Mouse (Mus musculus): ENCODE data around the gene Csrnp2.

Gene Csrnp2

GRCm38 (mm10) chr15:100478351-100478750 lies 16.9 kb downstream of the Csrnp2 start:
- in situ Hi-C loops (cut with MseI, MboI), result no loop called here

GRCm38 (mm10) chr15:100473926-100474503 lies 21.3 kb downstream of the Csrnp2 start:
- in situ Hi-C loops (cut with MseI, MboI), result no loop called here

- in situ Hi-C loops (cut with MseI, MboI), result no loop called here
Measured at GRCm38 (mm10) chr15:100470037-100470436, 25.3 kb downstream of the Csrnp2 start.

- in situ Hi-C loops (cut with MseI, MboI), result no loop called here
Measured at GRCm38 (mm10) chr15:100469189-100469545, 26.1 kb downstream of the Csrnp2 start.

- in situ Hi-C loops (cut with MseI, MboI), result no loop called here
Measured at GRCm38 (mm10) chr15:100468295-100469188, 26.7 kb downstream of the Csrnp2 start, which contains the start of gene Letmd1. Letmd1 (plus strand) TSS chr15:100469023.

- in situ Hi-C loops (cut with MseI, MboI), result no loop called here
Measured at GRCm38 (mm10) chr15:100467738-100468137, 27.6 kb downstream of the Csrnp2 start.

GRCm38 (mm10) chr15:100465432-100465831 lies 29.9 kb downstream of the Csrnp2 start:
- in situ Hi-C loops (cut with MseI, MboI), result no loop called here

GRCm38 (mm10) chr15:100463712-100464111 lies 31.6 kb downstream of the Csrnp2 start:
- in situ Hi-C loops (cut with MseI, MboI), result no loop called here

GRCm38 (mm10) chr15:100462086-100462485 lies 33.2 kb downstream of the Csrnp2 start:
- in situ Hi-C loops (cut with MseI, MboI), result no loop called here

GRCm38 (mm10) chr15:100461646-100462045 lies 33.6 kb downstream of the Csrnp2 start:
- in situ Hi-C loops (cut with MseI, MboI), result no loop called here

GRCm38 (mm10) chr15:100460942-100461341 lies 34.3 kb downstream of the Csrnp2 start:
- in situ Hi-C loops (cut with MseI, MboI), result no loop called here

- in situ Hi-C loops (cut with MseI, MboI), result no loop called here
Measured at GRCm38 (mm10) chr15:100458055-100458454, 37.2 kb downstream of the Csrnp2 start.

GRCm38 (mm10) chr15:100457340-100457739 lies 37.9 kb downstream of the Csrnp2 start:
- in situ Hi-C loops (cut with MseI, MboI), result no loop called here

GRCm38 (mm10) chr15:100456356-100456991 lies 38.8 kb downstream of the Csrnp2 start:
- in situ Hi-C loops (cut with MseI, MboI), result no loop called here

GRCm38 (mm10) chr15:100452486-100452885 lies 42.8 kb downstream of the Csrnp2 start:
- in situ Hi-C loops (cut with MseI, MboI), result no loop called here

- in situ Hi-C loops (cut with MseI, MboI), result no loop called here
Measured at GRCm38 (mm10) chr15:100451245-100451644, 44.0 kb downstream of the Csrnp2 start.

- in situ Hi-C loops (cut with MseI, MboI), result no loop called here
Measured at GRCm38 (mm10) chr15:100449495-100449894, 45.8 kb downstream of the Csrnp2 start.

- in situ Hi-C loops (cut with MseI, MboI), result no loop called here
Measured at GRCm38 (mm10) chr15:100448572-100448971, 46.7 kb downstream of the Csrnp2 start.

GRCm38 (mm10) chr15:100446887-100447286 lies 48.4 kb downstream of the Csrnp2 start:
- in situ Hi-C loops (cut with MseI, MboI), result no loop called here

- in situ Hi-C loops (cut with MseI, MboI), result no loop called here
Measured at GRCm38 (mm10) chr15:100443126-100443922, 52.0 kb downstream of the Csrnp2 start.

GRCm38 (mm10) chr15:100436518-100436917 lies 58.8 kb downstream of the Csrnp2 start:
- in situ Hi-C loops (cut with MseI, MboI), result no loop called here

GRCm38 (mm10) chr15:100436112-100436511 lies 59.2 kb downstream of the Csrnp2 start:
- in situ Hi-C loops (cut with MseI, MboI), result no loop called here
